Mouse (Mus musculus) lung, postnatal 0 days (tissue): ENCODE measurements around the gene Per3.

Experiments
- CTCF ChIP-seq: IDR thresholded peaks from 2 replicates; pipeline ENCODE4 v1.5.1; 2016; ENCODE audit warnings: antibody characterized with exemption, mild to moderate bottlenecking
- EP300 ChIP-seq: IDR thresholded peaks from 2 replicates; pipeline ENCODE4 v1.6.1; 2016; ENCODE audit warnings: antibody characterized with exemption, mild to moderate bottlenecking, control low read depth

DNA sequence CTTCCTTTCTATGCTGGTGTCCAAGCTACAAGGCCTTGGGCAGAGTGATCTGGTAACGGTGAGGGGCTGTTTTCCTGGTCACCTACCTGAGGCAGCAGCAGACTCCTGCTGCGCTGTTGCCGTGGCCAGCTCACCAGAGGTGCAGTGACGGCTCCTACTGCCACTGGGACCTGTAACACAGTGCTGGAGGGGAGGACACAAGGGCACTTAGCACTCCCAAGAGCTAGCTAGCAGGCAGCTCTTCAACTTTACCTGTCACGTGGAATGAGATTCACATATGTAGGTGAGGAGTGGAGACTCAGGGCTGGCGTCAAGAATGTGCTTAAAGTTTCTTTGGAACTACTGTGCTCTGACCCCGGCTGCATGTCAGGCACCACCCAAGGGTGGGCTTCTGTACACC is 34.1 kb downstream of the Per3 start:
- TF ChIP-seq CTCF (no peak), EP300 (peak; percentile 25; the same call in 1 of the 2 replicates)
